Mouse (Mus musculus) heart, embryonic 14.5 days (tissue): ENCODE data around the gene Copz2. TPM values are rescaled to one million over a fixed set of nuclear protein-coding genes. Genes with fewer than 3 reads are reported as not detected.
"Not testable (repeated sequence)": the region's sequence is repeated elsewhere in the genome, so short reads cannot be mapped to it uniquely, and the experiment has no call there.

Experiments
- ATAC-seq: fragments of 200-750 bp; cut with Nextera tagmentation; 2 replicates; pipeline ENCODE4 v1.8.0; 2017; ENCODE audit warnings: low read depth, moderate TSS enrichment; ENCODE audit not compliant: insufficient number of reproducible peaks, insufficient read depth, low FRiP score
- H3K27ac ChIP-seq, 2 experiments: fragments of 200-500 bp in 1 of 2; fragments of 300-500 bp in 1 of 2; sonication (generic) in 1 of 2; replicated peaks in 1 of 2; 2 replicates each; pipeline ENCODE4 v1.5.1; 2012 to 2014; ENCODE audit warnings: low read depth in 2 of 2, low read length in 2 of 2, control low read depth in 1 of 2, mild to moderate bottlenecking in 1 of 2, mixed read lengths in 1 of 2; ENCODE audit not compliant: control insufficient read depth in 1 of 2, insufficient read depth in 1 of 2
- H3K27me3 ChIP-seq: fragments of 300-500 bp; sonication (generic); 2 replicates; pipeline ENCODE4 v1.6.1; 2014; ENCODE audit warnings: mild to moderate bottlenecking, low read length, control low read depth; ENCODE audit not compliant: control insufficient read depth, insufficient read depth
- H3K36me3 ChIP-seq: fragments of 300-500 bp; sonication (generic); 2 replicates; pipeline ENCODE4 v1.6.1; 2014; ENCODE audit warnings: mild to moderate bottlenecking, control low read depth, low read length, mixed read lengths; ENCODE audit not compliant: control insufficient read depth, insufficient read depth
- H3K4me1 ChIP-seq, 2 experiments: fragments of 200-500 bp in 1 of 2; fragments of 300-500 bp in 1 of 2; sonication (generic) in 1 of 2; 2 replicates each; pipeline ENCODE4 v1.6.1; 2012 to 2014; ENCODE audit warnings: low read length in 2 of 2, control low read depth in 1 of 2, mixed read lengths in 1 of 2; ENCODE audit not compliant: control insufficient read depth in 2 of 2, insufficient read depth in 2 of 2
- H3K4me2 ChIP-seq: fragments of 300-500 bp; sonication (generic); 2 replicates; pipeline ENCODE4 v1.6.1; 2014; ENCODE audit warnings: mild to moderate bottlenecking, low read length
- H3K4me3 ChIP-seq, 2 experiments: fragments of 200-500 bp in 1 of 2; fragments of 300-500 bp in 1 of 2; sonication (generic) in 1 of 2; 2 replicates each; pipeline ENCODE4 v1.5.1; 2012 to 2014; ENCODE audit warnings: low read length in 2 of 2, mild to moderate bottlenecking in 2 of 2, control low read depth in 1 of 2, low read depth in 1 of 2, moderate library complexity in 1 of 2; ENCODE audit not compliant: control insufficient read depth in 1 of 2, insufficient read depth in 1 of 2
- H3K9ac ChIP-seq: fragments of 300-500 bp; sonication (generic); 2 replicates; pipeline ENCODE4 v1.6.1; 2014; ENCODE audit warnings: mild to moderate bottlenecking, low read length
- H3K9me3 ChIP-seq: fragments of 300-500 bp; sonication (generic); 2 replicates; pipeline ENCODE4 v1.6.1; 2016; ENCODE audit warnings: low read length, control low read depth; ENCODE audit not compliant: control insufficient read depth
- WGBS: fragments of 180-500 bp; shearing (Covaris S2); extraction: QIAGEN DNeasy Blood & Tissue Kit; methylation state at CpG from one replicate; pipeline ENCODE4 v1.1.7; 2014; 5-methylcytosine and 5-hydroxymethylcytosine counted together
- polyA plus RNA-seq: library from polyadenylated mRNA; unstranded; fragments of >200 nt; fragmentation: Nextera tagmentation; extraction: Ambion mirVana; gene quantifications from 2 replicates; pipeline ENCODE4 v1.2.1, GENCODE M21; 2014

Copz2 gene
- polyA plus RNA-seq, result 134 and 141 TPM in 2 replicates

- Histone ChIP-seq H3K4me2 (peak within 1 kb of the TSS; percentile 92), H3K4me1 (peaks cover 5 to 8% of the 10 kb centered on the region in 2 experiments), H3K9me3 (no peaks in the 10 kb centered on the region), H3K27me3 (no peaks in the 10 kb centered on the region), H3K4me3 (peak within 1 kb of the TSS; percentile 72 to 78), H3K36me3 (peaks cover 20% of the 10 kb centered on the region), H3K9ac (peak within 1 kb of the TSS; percentile 75), H3K27ac (peak within 1 kb of the TSS; percentile 43 to 58)
- WGBS, result under 1% methylated on average over 45 of the region's 60 CpGs
- ATAC-seq, result peak; percentile 73
Measured at GRCm38 (mm10) chr11:96849681-96850467, at the start of gene Copz2. TSS of gene Copz2 (plus strand) at chr11:96849870.

GRCm38 (mm10) chr11:96805606-96806005 is 44.1 kb upstream of the Copz2 start:
- H3K36me3 ChIP-seq, result peaks cover 98% of the 10 kb centered on the region
- WGBS, result 91% methylated on average over 5 of the region's 5 CpGs
- ATAC-seq, result no peak
- H3K27ac ChIP-seq, result no peak overlapping the region
- H3K9ac ChIP-seq, result no peak overlapping the region
- H3K9me3 ChIP-seq, result no peaks in the 10 kb centered on the region
- H3K4me3 ChIP-seq, result no peak overlapping the region
- no peaks in the 10 kb centered on the region for H3K27me3 ChIP-seq
- no peaks in the 10 kb centered on the region for H3K4me1 ChIP-seq
- H3K4me2 ChIP-seq, result no peak overlapping the region

- no peak for ATAC-seq
- no peak overlapping the region for H3K4me2 ChIP-seq
- no peak overlapping the region for H3K27ac ChIP-seq
- H3K9me3 ChIP-seq, result no peaks in the 10 kb centered on the region
- H3K36me3 ChIP-seq, result peaks cover 98% of the 10 kb centered on the region
- no peak overlapping the region for H3K4me3 ChIP-seq
- H3K4me1 ChIP-seq, result no peaks in the 10 kb centered on the region
- WGBS, result 43% methylated on average over 1 of the region's 1 CpGs
- H3K27me3 ChIP-seq, result no peaks in the 10 kb centered on the region
- no peak overlapping the region for H3K9ac ChIP-seq
Measured at GRCm38 (mm10) chr11:96808066-96808465, 41.6 kb upstream of the Copz2 start.

GRCm38 (mm10) chr11:96809562-96810235 is 40.0 kb upstream of the Copz2 start:
- no peaks in the 10 kb centered on the region for H3K9me3 ChIP-seq
- peaks cover 97% of the 10 kb centered on the region for H3K36me3 ChIP-seq
- no peak overlapping the region for H3K27ac ChIP-seq
- H3K27me3 ChIP-seq, result no peaks in the 10 kb centered on the region
- H3K4me1 ChIP-seq, result no peaks in the 10 kb centered on the region
- 93% methylated on average over 6 of the region's 6 CpGs for WGBS
- H3K4me3 ChIP-seq, result no peak overlapping the region
- H3K9ac ChIP-seq, result no peak overlapping the region
- ATAC-seq, result no peak
- no peak overlapping the region for H3K4me2 ChIP-seq

GRCm38 (mm10) chr11:96811188-96811587 is 38.5 kb upstream of the Copz2 start:
- H3K27ac ChIP-seq, H3K4me2 ChIP-seq, H3K4me3 ChIP-seq, H3K9me3 ChIP-seq, ATAC-seq, H3K4me1 ChIP-seq, H3K27me3 ChIP-seq, H3K9ac ChIP-seq: not testable (repeated sequence)
- H3K36me3 ChIP-seq, result peaks cover 97% of the 10 kb centered on the region
- 95% methylated on average over 1 of the region's 1 CpGs for whole genome bisulfite sequencing

GRCm38 (mm10) chr11:96813455-96813854 is 36.2 kb upstream of the Copz2 start:
- no peak overlapping the region for H3K4me2 ChIP-seq
- H3K4me1 ChIP-seq, result no peaks in the 10 kb centered on the region
- 87% methylated on average over 4 of the region's 4 CpGs for WGBS
- peaks cover 99% of the 10 kb centered on the region for H3K36me3 ChIP-seq
- H3K27ac ChIP-seq, result no peak overlapping the region
- ATAC-seq, result no peak
- H3K9me3 ChIP-seq, result no peaks in the 10 kb centered on the region
- H3K9ac ChIP-seq, result no peak overlapping the region
- H3K27me3 ChIP-seq, result no peaks in the 10 kb centered on the region
- no peak overlapping the region for H3K4me3 ChIP-seq

DNA sequence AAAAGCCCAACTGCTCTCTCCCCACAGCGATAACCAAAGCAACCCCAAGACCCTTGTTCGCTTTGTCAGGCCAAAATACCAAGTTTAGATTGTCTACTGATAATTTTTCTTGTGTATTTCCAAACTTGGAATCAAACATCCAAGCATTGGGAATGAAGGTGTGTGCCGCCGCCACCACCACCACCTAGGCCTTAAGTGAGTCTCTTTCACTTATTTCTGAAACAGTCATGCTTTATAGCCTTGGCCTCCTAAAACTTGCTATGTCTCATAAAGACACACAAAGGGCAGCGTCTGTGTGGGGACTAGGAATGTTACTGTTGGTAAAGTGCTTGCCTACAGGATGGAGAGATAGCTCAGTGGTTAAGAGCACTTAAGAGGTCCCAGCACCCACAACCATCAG is 35.8 kb upstream of the Copz2 start:
- H3K27me3 ChIP-seq, result no peaks in the 10 kb centered on the region
- no peak overlapping the region for H3K4me3 ChIP-seq
- WGBS, result 84% methylated on average over 5 of the region's 5 CpGs
- H3K4me1 ChIP-seq, result no peaks in the 10 kb centered on the region
- peaks cover 99% of the 10 kb centered on the region for H3K36me3 ChIP-seq
- no peak overlapping the region for H3K4me2 ChIP-seq
- ATAC-seq, result no peak
- no peak overlapping the region for H3K27ac ChIP-seq
- H3K9ac ChIP-seq, result no peak overlapping the region
- no peaks in the 10 kb centered on the region for H3K9me3 ChIP-seq
